Mouse (Mus musculus) hindbrain, postnatal 0 days (tissue): ENCODE results near the gene Olfr380. TPM values are rescaled to one million over a fixed set of nuclear protein-coding genes. Genes with fewer than 3 reads are reported as not detected.

ENCODE experiments used
- ATAC-seq: fragments of 200-750 bp; cut with Nextera tagmentation; 2 replicates; pipeline ENCODE4 v1.8.0; 2017; ENCODE audit warnings: mild to moderate bottlenecking, moderate TSS enrichment, moderate library complexity
- DNase-seq: peaks from one replicate; pipeline ENCODE4 v3.0.0-alpha.2; 2015; ENCODE audit warnings: low spot score
- H3K27ac ChIP-seq: fragments of 300-500 bp; sonication (generic); 2 replicates; pipeline ENCODE4 v1.5.1; 2014; ENCODE audit warnings: mild to moderate bottlenecking
- H3K27me3 ChIP-seq: fragments of 300-500 bp; sonication (generic); 2 replicates; pipeline ENCODE4 v1.6.1; 2014; ENCODE audit warnings: low read length, mixed read lengths; ENCODE audit not compliant: insufficient read depth
- H3K36me3 ChIP-seq: fragments of 300-500 bp; sonication (generic); 2 replicates; pipeline ENCODE4 v1.6.1; 2014; ENCODE audit warnings: low read length, mixed read lengths; ENCODE audit not compliant: insufficient read depth
- H3K4me1 ChIP-seq: fragments of 300-500 bp; sonication (generic); 2 replicates; pipeline ENCODE4 v1.6.1; 2014; ENCODE audit warnings: antibody characterized with exemption, low read length, mixed read lengths; ENCODE audit not compliant: insufficient read depth
- H3K4me2 ChIP-seq: fragments of 300-500 bp; sonication (generic); 2 replicates; pipeline ENCODE4 v1.6.1; 2014; ENCODE audit warnings: low read depth, mild to moderate bottlenecking, low read length, moderate library complexity, mixed read lengths
- H3K4me3 ChIP-seq: fragments of 300-500 bp; sonication (generic); 2 replicates; pipeline ENCODE4 v1.5.1; 2014; ENCODE audit warnings: low read length
- H3K9ac ChIP-seq: fragments of 300-500 bp; sonication (generic); replicated peaks from 2 replicates; pipeline ENCODE4 v1.6.1; 2014; ENCODE audit warnings: mild to moderate bottlenecking, low read length, moderate library complexity, mixed read lengths
- H3K9me3 ChIP-seq: fragments of 300-500 bp; sonication (generic); 2 replicates; pipeline ENCODE4 v1.6.1; 2016; ENCODE audit warnings: low read length, mixed read lengths
- CTCF ChIP-seq: IDR thresholded peaks from 2 replicates; pipeline ENCODE4 v1.5.1; 2016; ENCODE audit warnings: antibody characterized with exemption, control low read depth, low read depth
- WGBS: fragments of 180-500 bp; shearing (Covaris S2); extraction: QIAGEN DNeasy Blood & Tissue Kit; methylation state at CpG from one replicate; pipeline ENCODE4 v1.1.7; 2014; 5-methylcytosine and 5-hydroxymethylcytosine counted together
- polyA plus RNA-seq: library from polyadenylated mRNA; unstranded; fragments of >200 nt; fragmentation: Nextera tagmentation; extraction: Ambion mirVana; gene quantifications from 2 replicates; pipeline ENCODE4 v1.2.1, GENCODE M21; 2015
- total RNA-seq: library from RNA; depleted of rRNA; stranded (reverse); fragments of >200 nt; gene quantifications from 2 replicates; pipeline ENCODE4 v1.2.3, GENCODE M21; 2014; rRNA removed

The Olfr380 gene
- total RNA-seq (not detected in 2 replicates), polyA plus RNA-seq (not detected in 2 replicates)

GRCm38 (mm10) chr11:73457408-73457807 lies at the start of gene Olfr380:
Gene Olfr380, minus strand, starts transcription at chr11:73457508.
- WGBS, result 91% methylated on average over 1 of the region's 1 CpGs
- H3K27ac ChIP-seq, result no peak within 1 kb of the TSS
- no peak within 1 kb of the TSS for H3K4me3 ChIP-seq
- no peaks in the 10 kb centered on the region; the same call in 1 of the 2 replicates for H3K9me3 ChIP-seq
- no peak for TF ChIP-seq CTCF
- H3K27me3 ChIP-seq, result no peaks in the 10 kb centered on the region
- no peak for ATAC-seq
- H3K36me3 ChIP-seq, result no peaks in the 10 kb centered on the region
- no peak within 1 kb of the TSS for H3K9ac ChIP-seq
- no peak for DNase-seq
- H3K4me1 ChIP-seq, result no peaks in the 10 kb centered on the region
- H3K4me2 ChIP-seq, result no peak within 1 kb of the TSS

- Histone ChIP-seq H3K9ac (no peak within 1 kb of the TSS), H3K27ac (no peak within 1 kb of the TSS)
Observed at GRCm38 (mm10) chr11:73491503-73491902, 34.2 kb upstream of the Olfr380 start, which contains the start of gene Olfr381. Gene Olfr381, minus strand, starts transcription at chr11:73491603.

DNA sequence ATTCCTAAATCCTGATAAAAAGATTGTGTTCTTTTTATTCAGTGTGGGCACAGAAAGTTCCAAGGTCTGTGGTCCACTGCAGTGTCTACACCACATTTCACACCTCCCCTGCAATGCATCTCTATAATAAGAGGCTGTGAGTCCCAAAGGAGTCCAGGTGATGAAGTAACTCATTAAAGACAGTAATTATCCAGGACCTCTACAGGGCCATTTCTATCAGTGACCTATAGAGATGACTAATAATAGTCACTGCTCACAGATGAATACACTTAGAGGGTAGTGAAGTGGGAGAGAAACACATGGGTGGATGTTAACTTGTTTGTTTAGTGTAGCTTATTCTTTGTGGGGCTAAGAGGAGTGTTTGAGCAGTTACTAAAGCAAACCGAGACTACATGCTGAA lies 28.9 kb downstream of the Olfr380 start, which contains the start of gene Olfr378:
Olfr378 (minus strand) TSS at position 101 of the 400 bp plus-strand sequence.
- no peaks in the 10 kb centered on the region for H3K36me3 ChIP-seq
- no peak within 1 kb of the TSS for H3K27ac ChIP-seq
- H3K4me1 ChIP-seq, result no peaks in the 10 kb centered on the region
- no peak within 1 kb of the TSS for H3K9ac ChIP-seq
- ATAC-seq (no peak), DNase-seq (no peak)
- WGBS, result 93% methylated on average over 1 of the region's 1 CpGs
- H3K27me3 ChIP-seq, result no peaks in the 10 kb centered on the region
- no peaks in the 10 kb centered on the region for H3K9me3 ChIP-seq
- no peak for TF ChIP-seq CTCF
- no peak within 1 kb of the TSS for H3K4me3 ChIP-seq
- no peak within 1 kb of the TSS for H3K4me2 ChIP-seq

More at GRCm38 (mm10) chr11:73491503-73491902, 34.2 kb upstream of the Olfr380 start, which contains the start of gene Olfr381:
- no peak for DNase-seq
- TF ChIP-seq CTCF, result no peak
- Histone ChIP-seq H3K27me3 (no peaks in the 10 kb centered on the region), H3K4me3 (no peak within 1 kb of the TSS), H3K4me1 (no peaks in the 10 kb centered on the region), H3K9me3 (no peaks in the 10 kb centered on the region), H3K4me2 (no peak within 1 kb of the TSS), H3K36me3 (no peaks in the 10 kb centered on the region)
- ATAC-seq, result no peak

Other genes with a start within 250 kb of the Olfr380 start
- 0.63 and 1.6 TPM in 2 replicates for gene Trpv1, start 223.2 kb downstream of the Olfr380 start, total RNA-seq
- gene Trpv1, start 223.2 kb downstream of the Olfr380 start, polyA plus RNA-seq, result 0.29 and 0.30 TPM in 2 replicates
- gene Trpv3, start 190.1 kb downstream of the Olfr380 start, total RNA-seq, result 0.36 and 0.52 TPM in 2 replicates
- 0.24 and 0.30 TPM in 2 replicates for gene Trpv3, start 190.1 kb downstream of the Olfr380 start, polyA plus RNA-seq
- gene Aspa, start 127.9 kb downstream of the Olfr380 start, total RNA-seq, result 5.9 and 7.8 TPM in 2 replicates
- gene Aspa, start 127.9 kb downstream of the Olfr380 start, polyA plus RNA-seq, result 7.3 and 8.3 TPM in 2 replicates
- not detected in 2 replicates for gene Gm49340, start 127.8 kb downstream of the Olfr380 start, total RNA-seq
- gene Gm49340, start 127.8 kb downstream of the Olfr380 start, polyA plus RNA-seq, result not detected in 2 replicates
- gene Spata22, start 127.8 kb downstream of the Olfr380 start, total RNA-seq, result not detected in 2 replicates
- 0.33 and 0.34 TPM in 2 replicates for gene Spata22, start 127.8 kb downstream of the Olfr380 start, polyA plus RNA-seq
- not detected in 2 replicates for gene Olfr20, start 106.7 kb downstream of the Olfr380 start, total RNA-seq
- gene Olfr20, start 106.7 kb downstream of the Olfr380 start, polyA plus RNA-seq, result not detected in 2 replicates
- gene Olfr376, start 86.3 kb downstream of the Olfr380 start, total RNA-seq, result not detected in 2 replicates
- gene Olfr376, start 86.3 kb downstream of the Olfr380 start, polyA plus RNA-seq, result not detected in 2 replicates
- not detected in 2 replicates for gene Olfr1, start 57.9 kb downstream of the Olfr380 start, total RNA-seq
- not detected in 2 replicates for gene Olfr1, start 57.9 kb downstream of the Olfr380 start, polyA plus RNA-seq
- gene Olfr378, start 29.0 kb downstream of the Olfr380 start, total RNA-seq, result not detected in 2 replicates
- not detected in 2 replicates for gene Olfr378, start 29.0 kb downstream of the Olfr380 start, polyA plus RNA-seq
- gene Olfr381, start 34.1 kb upstream of the Olfr380 start, total RNA-seq, result not detected in 2 replicates
- gene Olfr381, start 34.1 kb upstream of the Olfr380 start, polyA plus RNA-seq, result not detected in 2 replicates
- not detected in 2 replicates for gene Olfr382, start 59.7 kb upstream of the Olfr380 start, total RNA-seq
- gene Olfr382, start 59.7 kb upstream of the Olfr380 start, polyA plus RNA-seq, result not detected in 2 replicates
- gene Olfr385, start 135.5 kb upstream of the Olfr380 start, total RNA-seq, result not detected in 2 replicates
- gene Olfr385, start 135.5 kb upstream of the Olfr380 start, polyA plus RNA-seq, result not detected in 2 replicates
- gene Olfr384, start 141.1 kb upstream of the Olfr380 start, total RNA-seq, result not detected in 2 replicates
- not detected in 2 replicates for gene Olfr384, start 141.1 kb upstream of the Olfr380 start, polyA plus RNA-seq
- gene Zfp735, start 231.3 kb upstream of the Olfr380 start, total RNA-seq, result not detected in 2 replicates
- not detected in 2 replicates for gene Zfp735, start 231.3 kb upstream of the Olfr380 start, polyA plus RNA-seq